Mouse (Mus musculus) fibroblast of lung, adult 2 months (primary cell): ENCODE data around the gene Dpp9.

Experiments
- DNase-seq: peaks from one replicate; pipeline ENCODE4 v3.0.0-alpha.2; 2011; ENCODE audit warnings: low read depth

Dpp9 gene

DNA sequence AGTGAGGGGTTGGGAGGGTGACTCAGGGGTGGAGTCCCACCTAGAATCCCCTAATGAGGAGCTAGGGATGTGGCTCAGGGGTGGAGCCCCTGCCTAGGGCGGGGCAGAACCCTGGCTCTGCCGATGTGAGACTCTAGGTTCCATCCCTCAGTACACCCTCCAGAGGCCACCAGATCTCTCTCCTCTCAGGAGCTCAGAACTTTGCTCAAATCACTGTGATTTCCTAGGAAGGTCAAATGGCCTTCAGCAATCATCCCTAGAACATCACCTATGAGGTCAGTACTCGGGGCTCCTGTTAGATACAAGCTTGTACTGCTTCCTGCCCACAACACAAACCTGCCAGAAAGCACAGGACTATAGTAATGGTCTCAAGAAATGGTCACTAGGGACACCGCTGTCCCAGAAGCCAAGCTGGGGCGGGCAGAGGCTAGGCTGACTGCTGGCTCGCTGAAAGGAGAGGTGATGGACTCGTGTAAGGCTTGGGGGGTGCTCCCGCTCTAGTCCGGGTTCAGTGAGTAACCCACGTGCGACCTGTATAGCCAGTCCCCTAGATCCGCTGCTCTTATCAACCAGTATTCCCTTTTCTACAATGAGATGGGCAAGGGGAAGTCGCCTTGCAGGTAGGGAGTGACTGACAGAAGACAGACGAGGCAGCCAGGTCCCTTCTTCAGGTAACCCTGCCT, 35.6 kb downstream of the Dpp9 start:
- no peak for DNase-seq

- no peak for DNase-seq
Measured at GRCm38 (mm10) chr17:56175416-56175815, 43.3 kb downstream of the Dpp9 start.

GRCm38 (mm10) chr17:56173401-56174046, 45.2 kb downstream of the Dpp9 start:
- no peak for DNase-seq

DNA sequence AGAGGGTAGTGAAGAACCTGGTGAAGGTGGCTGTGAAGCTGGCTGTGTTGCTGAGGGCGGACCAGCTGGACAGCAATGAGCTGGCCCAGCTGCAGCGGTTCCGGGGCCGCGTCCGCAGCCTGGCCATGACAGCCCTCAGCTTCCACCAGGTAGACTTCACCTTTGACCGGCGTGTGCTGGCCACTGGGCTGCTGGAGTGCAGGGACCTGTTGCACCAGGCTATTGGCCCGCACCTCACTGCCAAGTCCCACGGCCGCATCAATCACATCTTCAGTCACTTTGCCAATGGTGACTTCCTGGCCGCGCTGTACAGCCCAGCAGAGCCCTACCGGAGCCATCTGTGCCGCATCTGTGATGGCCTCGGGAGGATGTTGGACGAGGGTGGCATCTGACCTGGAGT, 46.8 kb downstream of the Dpp9 start:
- no peak for DNase-seq

DNA sequence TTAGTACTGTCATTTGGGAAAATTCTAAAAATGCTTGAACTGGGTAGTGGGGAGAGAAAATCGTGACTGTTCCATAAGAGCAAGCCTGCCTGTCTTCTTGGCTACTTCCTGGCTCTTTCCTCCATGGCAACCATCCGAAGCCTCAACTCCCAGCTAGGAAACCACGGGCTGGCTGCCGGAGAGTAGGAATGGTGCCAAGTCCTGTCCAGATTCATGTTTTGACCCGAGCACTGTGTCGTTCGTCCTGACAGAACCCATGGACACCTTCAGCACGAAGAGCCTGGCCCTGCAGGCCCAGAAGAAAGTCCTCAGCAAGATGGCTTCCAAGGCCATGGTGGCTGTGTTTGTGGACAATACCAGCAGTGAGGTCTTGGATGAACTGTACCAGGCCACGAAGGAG, 47.2 kb downstream of the Dpp9 start:
- no peak for DNase-seq

DNA sequence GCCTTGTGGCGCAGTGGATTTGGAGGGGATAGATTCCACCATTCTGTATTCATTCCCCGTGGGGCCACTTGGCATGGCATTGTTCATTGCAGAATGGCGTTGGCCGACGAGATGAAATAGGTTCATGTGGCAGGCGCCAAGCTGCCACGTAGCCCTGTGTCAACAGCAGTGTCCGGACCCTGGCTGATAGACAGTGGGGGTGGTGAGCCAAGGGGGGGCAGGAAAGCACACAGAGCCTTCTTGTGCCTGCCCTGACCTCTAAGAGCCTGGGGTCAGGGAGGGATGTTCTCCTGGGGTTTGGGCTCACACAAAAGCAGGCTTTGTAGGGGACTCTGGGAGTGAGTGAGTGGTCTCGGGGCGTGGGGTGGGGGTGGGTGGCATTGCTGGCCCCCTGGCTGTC, 48.1 kb downstream of the Dpp9 start:
- DNase-seq = no peak

DNA sequence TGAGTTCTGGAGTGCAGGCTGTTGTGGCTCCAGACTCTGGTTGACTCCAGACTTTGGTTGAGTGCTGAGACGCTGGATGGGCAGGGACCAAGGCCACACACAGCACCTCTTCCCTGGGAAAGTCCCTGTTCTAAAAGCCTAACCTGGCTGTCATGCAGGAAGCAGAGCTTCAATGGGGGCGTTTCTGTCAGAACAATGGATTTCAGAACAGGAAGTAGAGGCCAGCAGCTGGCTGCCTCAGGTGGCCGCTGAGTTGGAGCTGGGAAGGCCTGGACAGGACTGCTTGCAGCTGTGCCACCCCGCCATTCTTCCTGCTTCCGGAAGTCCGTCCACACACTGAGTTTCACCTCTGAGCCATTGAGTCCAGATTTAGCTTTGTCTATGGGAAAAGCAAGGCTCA, 48.9 kb downstream of the Dpp9 start:
- DNase-seq = no peak

GRCm38 (mm10) chr17:56165671-56166070, 53.0 kb downstream of the Dpp9 start:
- no peak for DNase-seq

DNA sequence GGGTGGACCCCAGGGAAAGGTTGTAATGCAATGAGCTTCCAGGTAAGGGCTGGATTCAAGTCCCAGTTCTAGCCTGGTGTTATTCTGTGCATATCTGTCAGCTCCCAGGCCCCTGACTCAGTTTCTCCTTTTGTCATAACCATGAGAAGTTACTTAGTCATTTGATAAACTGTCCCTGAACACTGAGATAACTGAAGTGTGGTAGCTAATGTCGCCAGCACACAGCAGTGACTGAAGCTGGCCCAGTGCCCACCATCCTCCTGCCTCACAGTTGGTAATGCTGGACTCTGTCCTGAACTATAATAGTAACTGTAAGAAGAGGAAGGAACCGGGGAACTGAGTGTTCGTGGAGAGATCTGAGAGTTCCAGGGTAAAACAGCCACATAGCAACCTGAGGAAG, 54.2 kb downstream of the Dpp9 start:
- DNase-seq = no peak

GRCm38 (mm10) chr17:56163523-56164102, 55.1 kb downstream of the Dpp9 start:
- no peak for DNase-seq

DNA sequence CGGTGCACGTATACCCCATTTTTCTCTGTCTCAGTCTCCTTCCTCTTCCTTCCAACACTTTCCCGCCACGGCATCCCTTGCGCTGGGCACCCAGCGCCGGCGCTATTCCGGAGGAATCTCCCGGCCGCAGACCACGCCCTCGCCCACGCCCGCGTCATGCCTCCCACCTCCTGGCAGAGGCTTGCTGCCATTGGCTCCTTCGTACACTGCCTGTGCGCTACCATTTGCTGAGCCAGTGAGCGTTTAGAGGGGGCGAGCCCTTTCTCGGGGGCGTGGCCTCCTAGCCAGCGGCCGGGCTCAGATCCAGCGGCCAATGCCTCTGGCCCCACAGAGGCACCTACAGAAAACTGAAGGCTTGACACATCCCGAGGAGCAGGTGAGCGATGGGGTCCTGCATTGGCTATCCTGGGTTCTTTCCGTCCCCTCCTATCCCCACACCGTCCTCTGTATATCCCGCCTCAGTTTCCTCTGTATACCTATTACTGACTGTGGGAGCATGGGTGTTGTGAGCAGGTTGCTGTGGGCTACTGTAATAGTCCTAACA, 56.4 kb downstream of the Dpp9 start, which contains the start of gene Tnfaip8l1:
Tnfaip8l1 (plus strand) TSS at position 247 of the 544 bp plus-strand sequence.
- DNase-seq = peak; percentile 76

DNA sequence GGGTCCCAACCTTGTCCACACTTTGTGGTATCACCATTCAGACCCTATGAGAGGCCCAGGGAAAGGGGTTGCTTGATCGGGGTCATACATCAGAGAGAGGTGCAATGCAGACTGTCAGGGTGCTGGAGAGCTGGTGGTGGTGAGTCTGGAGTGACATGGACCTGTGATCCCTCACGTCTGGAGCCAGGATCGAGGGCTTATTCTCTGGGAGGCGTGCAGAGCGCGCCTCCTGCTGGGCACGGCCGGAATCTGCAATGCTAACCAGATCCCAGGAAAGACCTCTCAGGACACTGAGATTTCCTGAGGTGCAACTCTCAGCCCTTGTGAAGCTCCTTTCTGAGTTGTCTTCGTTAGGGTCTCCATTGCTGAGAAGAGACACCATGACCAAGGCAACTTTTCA, 59.0 kb downstream of the Dpp9 start:
- peak; percentile 22 for DNase-seq

- DNase-seq = peak; percentile 54
Measured at GRCm38 (mm10) chr17:56153643-56154042, 65.1 kb downstream of the Dpp9 start.

GRCm38 (mm10) chr17:56149897-56150296, 68.8 kb downstream of the Dpp9 start:
- no peak for DNase-seq

DNA sequence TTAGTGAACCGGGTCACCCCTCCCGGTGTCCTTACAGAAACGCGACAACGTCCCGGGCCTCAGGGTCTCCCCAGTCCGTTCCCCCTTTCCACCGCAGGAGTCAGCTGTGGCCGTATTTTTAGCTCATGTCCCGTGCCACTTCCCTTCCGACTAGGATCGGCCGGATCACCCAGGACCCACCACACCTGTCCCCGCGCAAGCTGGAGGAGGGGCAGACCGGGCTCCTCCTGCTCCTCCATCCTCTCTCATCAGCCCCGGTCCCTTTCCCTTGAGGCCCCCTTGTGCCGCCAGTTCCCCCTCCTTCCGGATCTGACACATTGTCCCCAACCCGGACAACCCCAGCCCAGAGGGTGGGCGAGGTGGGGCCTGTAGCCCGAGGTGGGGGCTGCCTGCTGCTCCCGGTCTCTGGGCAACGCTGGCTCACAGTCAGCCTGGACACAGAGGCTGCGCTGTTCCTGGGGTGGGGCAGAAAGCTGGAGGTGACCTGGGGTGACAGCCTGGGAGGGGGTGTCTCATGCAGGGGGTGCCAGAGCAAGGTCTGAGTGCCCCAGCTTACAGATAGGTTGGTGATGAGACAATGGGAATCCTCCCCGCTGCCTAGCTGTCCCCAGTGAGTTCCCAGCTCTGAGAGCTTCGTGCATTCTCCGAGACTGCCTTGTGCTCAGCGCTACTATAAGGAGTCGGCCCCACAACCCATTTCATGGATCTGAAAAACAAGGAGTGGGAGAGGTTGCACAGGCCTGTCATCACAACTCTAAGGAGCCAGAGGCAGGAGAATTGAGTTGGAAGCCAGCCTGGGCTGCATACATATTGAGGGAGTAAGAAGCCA, 69.7 kb downstream of the Dpp9 start:
- DNase-seq = no peak

GRCm38 (mm10) chr17:56148280-56148679, 70.4 kb downstream of the Dpp9 start:
- no peak for DNase-seq

DNA sequence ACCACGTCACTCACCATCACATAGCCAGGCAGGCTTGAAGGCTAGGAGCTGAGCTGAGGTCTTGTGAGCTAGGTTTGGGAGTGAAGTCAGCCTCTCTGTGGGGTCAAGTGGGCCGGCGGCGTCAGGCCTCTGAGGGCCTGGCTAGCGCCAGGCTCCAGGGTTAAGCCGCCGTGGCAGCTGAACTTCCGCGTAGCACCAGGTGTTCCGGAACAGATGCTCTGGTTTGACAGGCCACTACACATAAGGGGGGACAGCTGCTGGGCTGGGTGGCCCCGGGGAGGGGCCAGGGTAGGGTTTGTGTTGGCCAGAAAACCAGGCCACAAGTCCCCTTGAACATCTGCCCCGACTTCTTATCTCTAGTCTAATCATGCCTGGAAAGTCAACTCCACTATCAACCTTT, 71.3 kb downstream of the Dpp9 start:
- no peak for DNase-seq

DNA sequence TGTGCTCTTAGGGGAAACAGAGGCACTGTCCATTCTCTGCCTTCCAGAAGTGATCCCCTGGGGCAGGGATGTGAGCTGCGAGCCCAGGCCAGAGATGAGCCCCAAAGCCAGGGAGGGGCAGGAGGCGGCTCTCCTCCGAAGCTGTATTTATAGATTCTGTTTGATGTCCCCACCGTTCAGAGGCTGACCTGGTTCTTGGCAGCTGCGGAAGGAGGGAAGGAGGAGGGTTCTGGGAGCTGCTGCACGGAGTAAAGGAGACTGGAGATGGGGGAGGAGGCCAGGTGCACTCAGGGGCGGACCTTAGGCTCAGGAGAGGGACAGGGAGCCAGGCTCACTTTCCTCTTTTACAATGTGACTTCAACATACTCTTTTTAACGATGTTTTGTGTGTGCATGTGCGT, 72.6 kb downstream of the Dpp9 start:
- no peak for DNase-seq

DNA sequence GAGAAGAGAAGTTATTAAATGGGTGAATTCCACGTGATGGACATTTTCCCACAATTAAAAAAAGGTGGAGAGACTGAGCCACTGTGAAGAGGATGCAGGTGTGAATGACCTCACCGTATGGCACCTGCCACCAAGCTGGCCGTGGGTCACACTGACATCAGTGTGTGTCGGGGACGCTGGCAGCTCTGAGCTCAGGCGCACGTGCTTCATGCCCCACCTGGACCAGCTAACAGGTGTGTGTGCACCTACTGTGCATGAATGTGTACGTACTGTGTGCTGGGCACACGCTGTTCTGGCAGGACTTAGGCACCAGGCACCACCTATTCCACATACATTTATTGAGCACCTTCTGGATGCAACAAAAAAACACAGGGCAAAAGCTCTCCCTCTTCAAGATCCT, 74.2 kb downstream of the Dpp9 start:
- no peak for DNase-seq

GRCm38 (mm10) chr17:56141702-56142605, 76.8 kb downstream of the Dpp9 start:
- DNase-seq = no peak

- DNase-seq = no peak
Measured at GRCm38 (mm10) chr17:56139858-56140595, 78.7 kb downstream of the Dpp9 start, which contains the start of gene Sema6b. Gene Sema6b, minus strand, starts transcription at chr17:56140343.
